Mouse (Mus musculus): ENCODE results near the gene Fam173a.

DNA sequence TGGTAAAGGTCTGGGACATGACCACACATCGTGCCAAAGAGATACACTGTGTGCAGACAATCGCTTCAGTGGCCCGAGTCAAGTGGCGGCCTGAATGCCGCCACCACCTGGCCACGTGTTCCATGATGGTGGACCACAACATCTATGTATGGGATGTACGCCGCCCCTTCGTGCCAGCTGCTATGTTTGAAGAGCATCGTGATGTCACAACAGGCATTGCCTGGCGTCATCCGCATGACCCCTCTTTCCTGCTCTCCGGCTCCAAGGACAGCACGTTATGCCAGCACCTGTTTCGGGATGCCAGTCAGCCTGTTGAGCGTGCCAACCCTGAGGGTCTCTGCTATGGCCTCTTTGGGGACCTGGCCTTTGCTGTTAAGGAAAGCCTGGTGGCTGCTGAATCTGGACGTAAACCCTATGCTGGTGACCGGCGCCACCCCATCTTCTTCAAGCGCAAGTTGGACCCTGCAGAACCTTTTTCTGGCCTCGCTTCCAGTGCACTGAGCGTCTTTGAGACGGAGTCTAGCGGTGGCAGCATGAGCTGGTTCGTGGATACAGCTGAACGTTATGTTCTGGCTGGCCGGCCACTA is 33.4 kb upstream of the Fam173a start:
- TF ChIP-seq GATA1 (IDR thresholded peaks at IDR 0.05; ENCODE audit: borderline replicate concordance, low read length) (no peak), CTCF (IDR thresholded peaks at IDR 0.05; ENCODE audit: low read depth, low read length) (no peak), GATA2 (IDR thresholded peaks at IDR 0.05; ENCODE audit: borderline replicate concordance, low read depth, low read length) (no peak)

Measured in G1E (cell line).